Mouse (Mus musculus): ENCODE measurements at regions not wholly inside any gene's neighbourhood (a gene's known extent, or its start where the extent isn't known, plus 50 kb on each side); places are given as distances from the start of the nearest gene placed in this dataset.

GRCm38 (mm10) chr1:102628061-102628460 lies 2140.3 kb upstream of the Cdh20 start:
- peak; percentile 85 to 100 for DNase-seq

GRCm38 (mm10) chr1:102644379-102644778 lies 2123.9 kb upstream of the Cdh20 start:
- DNase-seq = no peak
- intact Hi-C loops (cut with DNase I) = no loop called here

More at GRCm38 (mm10) chr1:102628061-102628460, 2140.3 kb upstream of the Cdh20 start:
- intact Hi-C loops (cut with DNase I) = no loop called here

- no peak for DNase-seq
- intact Hi-C loops (cut with DNase I) = no loop called here
Observed at GRCm38 (mm10) chr1:102687367-102688070, 2080.8 kb upstream of the Cdh20 start.

GRCm38 (mm10) chr1:102716459-102716858 lies 2051.9 kb upstream of the Cdh20 start:
- intact Hi-C loops (cut with DNase I) = no loop called here
- no peak for DNase-seq

- DNase-seq = no peak
- intact Hi-C loops (cut with DNase I) = no loop called here
Observed at GRCm38 (mm10) chr1:102733991-102734390, 2034.3 kb upstream of the Cdh20 start.

- intact Hi-C loops (cut with DNase I) = no loop called here
- DNase-seq = no peak
Observed at GRCm38 (mm10) chr1:102735392-102735791, 2032.9 kb upstream of the Cdh20 start.

GRCm38 (mm10) chr1:102757941-102758340 lies 2010.4 kb upstream of the Cdh20 start:
- no peak for DNase-seq
- intact Hi-C loops (cut with DNase I) = no loop called here

Data from gastrocnemius, postnatal 36 days (tissue).